Mouse (Mus musculus) gastrocnemius, postnatal 25 days (tissue): ENCODE measurements around the gene 1700029I15Rik. TPM values are rescaled to one million over a fixed set of nuclear protein-coding genes. Genes with fewer than 3 reads are reported as not detected.

Source experiments
- DNase-seq: peaks from one replicate; pipeline ENCODE4 v3.0.0; 2022
- long read RNA-seq, 2 experiments: library from polyadenylated mRNA; stranded (forward); transcript quantifications; one replicate each; pipeline ENCODE4 v2.0.0; 2021
- total RNA-seq, 2 experiments: library from RNA; stranded (reverse); gene quantifications; 1 replicate in 1 of 2; 2 replicates in 1 of 2; pipeline ENCODE4 v1.2.3; 2021

The 1700029I15Rik gene
- 1 to 10 TPM in 1 of 2 experiments, under 1 TPM in 1; 0.87 to 1.0 TPM for total RNA-seq
- long read RNA-seq, experiment 1 = 0 reads
- long read RNA-seq, experiment 2 = 0 reads

DNA sequence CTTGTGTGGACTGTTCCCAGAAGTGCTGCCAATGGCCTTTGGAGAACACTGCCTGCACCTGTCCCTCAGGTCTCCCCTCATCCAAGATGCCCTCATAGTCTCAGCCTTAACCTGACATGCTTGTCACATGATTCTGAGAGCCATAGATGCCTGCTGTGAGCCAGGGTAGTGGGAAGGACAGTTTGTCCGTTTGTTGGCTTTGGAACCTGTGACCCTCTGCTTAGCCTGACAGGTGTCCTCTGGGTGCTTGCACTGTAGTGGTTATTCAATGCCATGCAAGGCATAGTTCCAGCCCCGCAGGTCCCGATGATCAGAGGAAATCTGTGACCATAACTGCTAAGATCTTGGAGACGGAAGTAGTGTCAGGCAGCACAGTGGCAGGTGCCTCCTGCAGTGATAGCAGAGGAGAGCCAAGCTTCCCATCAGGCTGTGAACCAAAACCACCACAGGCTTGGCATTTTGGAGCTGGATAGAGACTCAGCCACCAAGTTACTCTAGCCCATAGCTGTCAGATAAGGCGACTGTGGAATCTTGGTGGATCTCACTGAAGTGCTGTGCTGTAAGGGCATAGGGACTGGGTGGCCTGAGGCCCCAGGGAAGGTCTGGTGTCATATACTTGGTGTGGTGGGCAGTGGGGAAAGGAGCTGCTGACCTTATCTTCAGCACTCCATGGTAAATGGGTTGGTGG, at the start of gene 1700029I15Rik:
Gene 1700029I15Rik, plus strand, starts transcription at position 638 of the 688 bp plus-strand sequence.
- no peak for DNase-seq

DNA sequence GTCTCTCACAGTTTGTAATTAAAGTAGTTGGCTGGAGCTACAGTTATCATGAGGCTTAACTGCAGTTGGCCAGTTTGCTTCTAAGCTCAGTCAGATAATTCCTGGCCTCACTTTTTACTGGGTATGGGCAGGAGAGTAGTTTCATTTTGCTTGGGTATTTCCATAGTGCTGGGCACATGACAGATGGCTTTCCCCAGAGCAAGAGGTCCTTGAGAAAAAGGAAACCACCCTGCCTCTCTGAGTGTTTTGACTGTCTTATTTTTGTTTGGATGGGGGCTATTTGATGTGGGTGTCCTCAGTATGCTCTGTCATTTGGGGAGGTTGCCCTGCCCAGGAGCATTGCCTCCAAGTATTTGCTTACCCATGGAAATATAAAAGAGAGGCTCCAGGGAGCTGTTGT, 39.9 kb upstream of the 1700029I15Rik start:
- no peak for DNase-seq

DNA sequence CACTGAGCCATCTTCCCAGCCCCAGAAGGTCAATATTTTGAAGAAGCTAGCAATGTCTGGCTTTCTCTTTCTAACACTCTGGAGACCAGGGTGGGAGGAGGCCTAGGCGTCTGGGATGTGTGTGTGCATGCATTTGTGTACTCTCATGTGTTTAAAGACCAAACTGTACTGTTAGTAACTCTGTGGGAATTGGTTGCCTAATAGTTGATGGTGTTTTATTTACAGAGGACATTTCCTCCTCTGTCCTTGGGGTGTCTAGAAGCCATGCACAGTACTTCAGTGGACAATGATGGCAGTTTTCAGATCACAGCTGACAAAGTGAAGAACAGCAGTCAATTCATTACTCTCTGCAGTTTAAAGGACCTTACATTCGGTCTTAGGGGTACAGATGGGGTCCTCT, 35.1 kb upstream of the 1700029I15Rik start:
- no peak for DNase-seq

DNA sequence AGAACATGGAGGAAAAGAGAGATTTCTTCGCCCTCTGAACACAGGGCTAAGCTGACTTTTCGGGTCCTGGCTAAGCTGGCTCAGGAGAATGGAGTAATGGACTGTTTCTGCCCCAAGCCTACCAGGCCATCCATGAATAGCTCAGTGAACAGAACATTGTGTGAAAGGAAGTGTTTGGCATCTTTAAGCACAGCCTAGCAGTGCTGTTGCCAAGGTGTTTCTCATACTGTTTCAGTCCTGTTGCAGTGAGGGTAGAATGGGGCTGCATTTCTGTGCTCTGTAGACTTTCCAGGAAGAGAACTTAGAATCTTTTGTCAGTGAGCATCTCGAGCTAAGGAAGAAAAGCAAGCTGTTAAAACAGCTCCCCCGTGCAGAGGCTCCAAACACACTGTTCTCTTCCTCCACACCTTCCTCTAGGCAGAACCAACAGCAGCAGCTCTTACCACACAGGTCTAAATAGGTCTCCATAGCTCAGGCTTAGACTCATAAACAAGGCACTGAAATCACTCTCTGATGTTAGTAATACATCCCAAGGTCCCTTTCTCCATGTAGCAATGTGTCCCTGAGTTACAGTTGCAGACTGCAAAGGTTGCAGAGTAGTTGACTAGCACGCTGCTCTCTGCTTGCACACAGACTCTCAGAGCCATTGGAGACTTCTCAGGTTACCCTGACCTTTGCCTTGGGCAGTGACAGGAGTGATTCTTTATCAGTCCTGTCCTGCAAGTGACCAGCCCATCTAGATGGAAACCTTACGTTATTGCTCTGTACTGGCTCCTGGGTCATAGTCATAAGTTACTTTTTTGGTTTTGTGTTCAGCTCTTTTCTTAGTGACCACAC, 32.5 kb upstream of the 1700029I15Rik start:
- DNase-seq = no peak

DNA sequence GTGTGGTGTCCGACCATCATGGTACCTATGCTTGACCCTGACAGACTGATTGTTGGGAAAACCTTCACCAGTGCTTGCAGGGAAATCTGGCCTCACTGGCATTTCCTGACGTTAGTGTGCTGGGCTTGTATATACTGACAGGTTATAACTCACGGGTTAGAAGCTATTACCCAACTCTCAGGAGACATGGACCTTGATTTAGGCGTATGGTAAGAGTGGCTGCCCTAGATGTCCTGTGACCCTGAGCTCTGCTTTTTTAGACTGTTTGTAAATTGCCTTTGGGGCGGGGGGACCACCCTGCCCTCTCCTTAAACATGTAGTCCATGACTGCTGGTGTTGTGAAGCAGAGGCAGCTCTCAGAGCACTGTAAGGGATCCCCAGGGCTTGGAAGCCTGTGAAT, 31.7 kb upstream of the 1700029I15Rik start:
- no peak for DNase-seq

DNA sequence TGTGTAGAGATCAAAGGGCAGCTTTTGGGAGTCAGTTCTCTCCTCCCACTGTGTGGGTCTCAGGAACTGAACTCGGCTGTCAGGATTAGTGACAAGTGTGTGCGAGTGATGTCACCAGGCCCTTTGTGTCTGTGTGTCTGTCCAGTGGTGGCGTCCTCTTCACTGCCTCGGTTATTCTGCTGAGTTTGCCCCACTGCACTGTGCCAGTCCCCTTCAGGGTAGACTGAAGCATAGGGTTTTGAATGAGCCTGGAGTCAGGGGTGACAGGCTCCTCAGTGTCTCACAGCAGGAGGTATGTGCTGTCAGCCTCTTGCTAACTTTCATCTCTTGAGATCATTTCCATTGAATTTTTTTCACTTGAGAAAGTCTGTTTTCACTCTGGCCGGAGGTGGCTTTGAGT, 28.9 kb upstream of the 1700029I15Rik start:
- no peak for DNase-seq

DNA sequence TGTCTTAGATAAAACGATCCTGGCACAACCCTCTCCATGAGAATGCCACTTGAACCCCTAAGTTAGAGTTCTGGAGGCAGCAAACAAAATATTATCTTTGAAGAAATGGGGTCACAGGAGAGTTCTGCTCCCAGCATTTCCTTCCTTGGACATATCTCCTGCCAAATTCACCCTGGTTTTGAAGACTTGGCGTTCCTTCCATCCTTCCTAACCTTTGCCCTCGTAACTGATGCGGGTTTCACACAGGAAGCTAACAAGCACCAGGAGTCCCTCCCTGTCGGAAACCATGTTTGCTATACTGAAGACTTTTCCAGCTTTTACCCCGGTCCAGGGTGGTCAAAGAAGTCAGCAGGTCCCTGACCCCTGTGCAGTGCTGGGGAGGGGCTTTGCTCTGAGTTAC, 28.1 kb upstream of the 1700029I15Rik start:
- no peak for DNase-seq

DNA sequence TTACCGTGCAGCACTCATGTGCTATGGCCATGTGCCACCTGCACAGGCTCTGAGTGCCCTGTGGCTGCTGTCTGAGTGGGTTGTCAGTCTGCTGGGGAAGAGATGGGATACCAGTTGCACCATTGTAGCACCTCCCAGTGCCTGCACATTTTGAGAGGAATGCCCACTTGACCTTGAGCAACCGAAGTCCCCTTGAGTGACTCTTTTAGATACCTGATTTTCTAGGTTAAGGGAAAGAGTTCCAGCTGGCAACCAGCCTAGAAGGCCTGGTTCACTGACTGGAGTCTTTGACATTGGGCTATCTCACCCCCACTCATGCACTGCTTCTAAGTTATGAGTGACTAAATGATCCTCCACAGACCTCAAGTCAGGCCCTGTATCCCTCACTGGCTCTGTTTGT, 23.0 kb upstream of the 1700029I15Rik start:
- DNase-seq = no peak

DNA sequence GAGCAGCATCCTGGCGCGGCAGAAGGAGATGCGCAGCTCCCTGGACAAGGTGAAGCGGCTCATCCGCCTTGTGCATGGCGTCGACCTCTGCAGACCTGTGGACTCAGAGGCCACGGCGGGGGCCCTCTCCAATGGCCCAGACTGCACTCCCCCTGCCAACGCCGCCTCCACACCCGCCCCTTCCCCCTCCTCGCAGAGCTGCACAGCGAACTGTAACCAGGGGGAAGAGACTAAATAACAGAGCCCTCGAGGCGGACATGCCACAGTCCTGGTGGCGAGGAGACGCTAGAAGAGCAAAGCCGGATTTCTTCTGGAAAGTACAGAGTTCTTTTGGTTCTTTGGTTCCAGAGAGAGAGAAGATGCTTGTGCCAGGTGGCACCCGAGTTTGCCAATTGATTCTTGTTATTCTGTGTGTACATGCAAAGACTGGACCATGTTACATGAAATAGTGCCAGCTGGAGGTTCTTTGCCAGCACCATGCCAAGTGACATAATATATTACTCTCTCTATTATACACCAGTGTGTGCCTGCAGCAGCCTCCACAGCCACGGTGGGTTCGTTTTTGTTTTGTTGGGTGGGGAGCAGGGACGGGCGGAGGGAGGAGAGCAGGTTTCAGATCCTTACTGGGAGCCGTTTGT, 22.0 kb upstream of the 1700029I15Rik start:
- DNase-seq = no peak

DNA sequence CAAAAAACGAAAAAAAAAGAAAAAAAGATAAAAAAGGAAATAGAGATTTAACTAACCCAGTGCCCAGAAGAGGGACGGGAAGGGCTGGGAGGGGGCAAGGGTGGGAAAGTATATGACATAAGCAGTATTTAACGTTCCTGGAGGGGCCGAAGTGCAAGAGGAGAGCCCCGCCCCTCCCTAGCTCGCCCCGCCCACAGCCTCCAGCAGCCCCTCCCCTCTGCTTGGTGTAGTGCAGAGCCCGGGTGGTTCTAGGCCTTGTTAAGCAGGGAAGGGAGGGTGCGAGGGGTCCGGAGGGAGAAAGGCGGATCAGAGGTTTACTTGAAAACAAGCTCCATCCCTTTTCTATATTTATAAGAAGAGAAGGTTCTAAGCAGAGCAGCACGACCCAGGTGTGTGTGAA, 21.4 kb upstream of the 1700029I15Rik start:
- no peak for DNase-seq

DNA sequence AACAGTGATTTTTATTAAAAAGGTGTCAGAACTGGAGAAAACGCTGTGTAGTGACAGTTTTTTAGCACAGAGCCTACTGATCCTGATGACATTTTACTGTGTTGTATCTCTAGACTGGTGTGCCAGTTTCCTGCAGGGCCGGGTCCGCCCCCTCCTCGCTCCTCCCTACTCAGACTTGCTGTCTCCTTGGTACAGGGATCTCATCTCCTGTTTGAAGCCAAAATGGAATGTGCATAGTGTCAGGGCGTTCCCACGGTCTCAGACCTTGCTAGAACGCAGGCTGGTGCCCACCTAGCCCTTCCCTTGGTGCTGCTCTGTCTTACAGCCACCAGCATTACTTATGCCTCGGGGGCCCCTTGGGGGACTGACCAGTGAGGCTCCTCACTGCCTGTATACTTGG, 20.5 kb upstream of the 1700029I15Rik start:
- no peak for DNase-seq

DNA sequence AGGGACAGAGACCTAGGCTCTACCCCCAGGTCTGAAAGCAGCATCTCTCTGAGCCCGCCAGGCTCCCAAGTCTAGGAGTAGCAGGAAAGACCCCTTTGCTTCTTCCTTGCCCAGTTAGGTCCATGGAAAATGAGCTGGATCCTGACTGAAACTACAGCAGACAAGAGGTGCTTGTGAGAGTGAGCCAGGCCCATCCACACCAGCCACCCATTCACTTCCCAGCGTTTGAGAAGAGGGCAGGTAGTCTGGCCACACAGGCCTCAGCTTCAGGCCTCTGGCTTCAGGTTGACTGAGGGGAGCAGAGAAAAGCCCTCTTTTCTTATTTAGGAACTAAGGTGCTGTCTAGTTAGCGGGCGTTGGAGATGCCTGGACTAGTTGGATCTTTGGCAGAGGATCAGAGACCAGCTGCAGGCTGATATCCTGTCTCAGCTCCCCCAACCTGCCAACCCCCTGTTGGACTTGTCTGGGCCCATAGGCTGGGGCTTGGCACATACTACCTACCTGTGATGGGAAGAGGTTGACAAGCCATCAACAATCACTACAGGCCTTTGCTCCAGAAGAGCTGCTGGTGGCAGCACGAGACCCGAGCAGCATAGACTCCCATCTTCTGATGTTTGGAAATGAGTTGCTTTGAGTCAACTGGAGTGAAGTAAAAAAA, 19.6 kb upstream of the 1700029I15Rik start:
- no peak for DNase-seq

DNA sequence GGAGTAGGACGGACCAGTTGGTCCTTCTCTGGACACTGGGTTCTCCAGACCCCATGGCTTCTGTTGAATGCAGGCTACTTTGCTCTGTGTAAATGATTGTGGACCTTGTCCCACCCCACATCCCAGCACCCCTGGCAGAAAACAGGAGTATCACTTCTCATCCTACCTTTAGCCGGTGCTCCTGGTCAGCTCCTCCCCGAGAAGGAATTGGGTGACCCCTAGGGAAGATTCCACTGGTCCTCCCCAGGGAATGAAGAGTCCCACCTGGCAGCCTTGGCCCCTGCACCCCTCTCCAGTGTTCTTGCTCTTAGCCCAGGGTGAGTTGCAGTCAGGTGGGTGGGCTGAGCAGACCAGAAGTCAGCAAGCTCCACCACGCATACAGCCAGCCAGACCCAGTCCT, 18.3 kb upstream of the 1700029I15Rik start:
- DNase-seq = no peak

DNA sequence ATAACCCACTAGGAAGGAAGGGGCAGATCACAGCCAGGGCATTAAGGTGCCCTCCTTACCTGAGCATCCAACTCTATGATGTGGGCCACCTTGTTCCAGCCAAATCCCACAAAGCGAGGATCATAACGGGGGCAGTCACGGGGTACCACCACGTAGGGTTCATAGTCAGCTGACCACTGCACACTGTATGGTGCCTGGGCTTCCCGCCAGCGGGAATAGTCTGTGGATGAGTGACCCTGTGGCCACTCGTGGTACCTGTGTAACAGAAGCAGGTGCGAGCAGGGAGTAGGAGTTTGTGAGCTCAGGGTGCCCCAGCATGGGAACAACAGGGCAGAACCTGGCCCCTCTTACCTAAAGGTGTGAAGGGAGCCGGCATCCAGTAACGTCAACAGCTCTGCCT, 16.8 kb upstream of the 1700029I15Rik start:
- DNase-seq = no peak

DNA sequence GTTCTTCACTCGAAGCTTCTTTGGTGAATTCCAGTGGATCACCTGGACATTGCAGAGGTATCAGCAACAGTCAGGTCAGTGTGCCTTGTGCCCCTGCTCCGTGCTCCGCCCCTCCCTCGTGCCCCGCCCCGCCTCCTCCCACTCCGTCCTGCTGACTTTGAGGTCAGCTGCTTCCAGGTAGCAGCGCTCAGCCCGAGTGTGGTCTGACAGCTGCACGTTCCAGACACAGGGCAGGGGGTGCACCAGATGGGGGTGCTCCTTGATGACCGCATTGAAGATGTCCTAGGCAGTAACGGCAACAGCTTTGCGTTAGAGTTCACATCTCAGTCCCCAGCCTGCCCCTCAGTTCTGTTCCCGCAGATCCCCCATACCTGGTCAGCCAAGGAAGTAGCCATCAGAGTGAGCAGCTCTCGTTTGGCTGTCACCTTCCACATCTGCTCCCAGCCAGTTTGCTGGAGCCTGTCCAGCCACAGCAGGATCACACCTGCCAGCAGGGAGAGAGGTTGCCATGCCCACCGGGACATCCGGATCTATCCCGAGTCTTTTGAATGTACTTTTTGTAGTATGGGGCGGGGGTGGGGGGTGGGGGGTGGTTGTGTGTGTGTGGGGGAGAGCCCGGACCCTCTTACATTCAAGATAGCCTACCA, 14.8 kb upstream of the 1700029I15Rik start:
- no peak for DNase-seq

DNA sequence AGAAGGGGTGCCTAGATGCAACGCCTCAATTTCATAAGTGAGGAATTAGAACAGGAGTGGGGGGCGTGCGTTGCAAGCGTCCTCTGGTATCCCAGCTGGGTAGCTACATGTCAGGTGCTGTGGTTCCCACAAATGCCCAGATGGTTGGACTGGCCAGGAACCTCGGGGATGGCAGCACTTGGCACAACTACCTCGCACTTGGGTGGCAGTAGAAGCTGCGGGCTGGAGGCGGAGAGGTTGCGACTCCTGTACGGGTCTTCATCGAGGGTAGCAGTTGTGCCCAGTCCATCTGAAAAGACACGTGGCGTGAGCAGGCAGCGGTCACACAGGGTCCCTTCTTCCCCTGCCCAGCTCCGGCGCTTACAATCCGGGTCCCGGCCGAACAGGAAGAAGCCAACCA, 12.0 kb upstream of the 1700029I15Rik start:
- DNase-seq = no peak

DNA sequence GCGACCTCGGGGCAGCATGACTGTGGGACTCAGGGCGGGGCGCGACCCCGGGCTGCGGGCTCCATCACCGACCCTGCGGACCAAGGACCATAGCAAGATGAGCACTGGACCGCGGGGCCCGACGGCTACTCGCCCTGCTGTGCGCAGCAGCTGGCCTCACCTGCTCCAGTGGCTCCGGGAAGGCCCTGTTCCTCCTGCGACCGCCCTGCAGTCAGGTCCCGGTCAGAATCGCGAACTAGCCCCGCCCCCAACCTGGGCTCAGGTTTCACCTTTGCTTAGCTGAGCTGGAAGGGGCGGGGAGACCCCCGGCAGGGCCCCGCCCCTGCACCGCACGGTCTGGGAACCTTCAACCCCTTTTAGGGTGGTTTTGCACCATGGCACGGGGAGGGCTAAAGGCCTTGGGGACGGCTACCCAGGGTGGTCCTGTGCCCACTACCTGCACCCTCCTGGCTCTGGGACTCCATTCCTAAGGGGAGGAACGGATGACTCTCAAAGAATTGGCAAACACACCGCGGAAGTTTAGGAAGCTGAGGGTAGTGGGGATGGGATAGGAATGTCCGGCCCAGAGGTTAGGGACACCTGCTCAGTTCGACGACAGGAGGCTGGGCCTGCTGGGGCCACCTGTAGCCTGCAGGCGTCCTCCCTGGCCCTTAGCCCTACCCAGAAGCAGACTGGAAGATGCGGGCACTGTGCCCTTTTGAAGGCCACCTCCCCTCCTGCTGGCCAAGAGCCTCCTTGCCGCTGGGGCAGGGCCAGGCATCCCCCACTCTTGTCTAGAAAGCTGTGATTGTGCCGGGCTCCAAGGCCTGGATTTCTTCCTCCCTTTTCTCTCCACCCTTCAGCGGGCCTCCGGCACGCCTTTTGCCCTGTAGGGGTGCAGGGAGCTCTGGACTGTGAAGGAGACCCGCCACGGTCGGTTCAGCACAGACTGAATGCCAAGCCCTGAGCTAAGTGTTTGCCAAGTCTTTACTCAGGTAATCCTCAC, 11.2 kb upstream of the 1700029I15Rik start:
- DNase-seq = no peak

DNA sequence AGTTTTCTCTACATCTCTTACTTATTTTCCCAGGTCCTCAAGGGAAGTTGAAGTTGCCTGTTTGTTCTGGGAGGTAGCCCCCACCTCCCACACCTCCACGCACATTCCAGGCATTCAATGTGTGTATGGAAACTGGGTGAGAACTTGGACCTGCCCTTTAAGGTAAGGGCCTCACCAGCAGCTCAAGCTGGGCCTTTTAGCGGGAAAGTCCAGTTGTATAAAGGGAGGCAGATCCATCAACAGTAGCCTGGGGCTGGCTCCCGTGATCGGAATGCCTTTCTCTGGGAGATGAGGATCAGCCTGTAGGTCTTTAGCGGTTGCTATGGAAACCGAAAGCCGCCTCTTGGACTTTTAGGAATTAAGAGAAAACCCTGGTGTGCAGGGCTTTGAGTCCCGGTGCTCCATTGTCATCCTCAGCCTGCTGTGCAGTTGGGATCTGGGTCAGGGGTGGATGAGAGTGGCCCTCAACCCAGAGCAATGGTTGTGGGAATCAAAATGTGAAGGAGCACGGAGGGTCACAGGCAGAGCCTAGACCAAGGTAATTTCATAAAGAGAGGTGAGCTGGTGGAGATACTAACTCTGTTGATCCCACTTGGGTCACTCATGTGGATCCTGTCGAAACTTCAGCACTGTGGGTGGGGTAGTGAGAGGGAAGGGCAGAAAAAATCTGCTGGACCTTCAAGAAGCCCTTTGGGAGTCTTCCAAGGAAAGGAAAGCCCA, 10.2 kb upstream of the 1700029I15Rik start:
- no peak for DNase-seq

DNA sequence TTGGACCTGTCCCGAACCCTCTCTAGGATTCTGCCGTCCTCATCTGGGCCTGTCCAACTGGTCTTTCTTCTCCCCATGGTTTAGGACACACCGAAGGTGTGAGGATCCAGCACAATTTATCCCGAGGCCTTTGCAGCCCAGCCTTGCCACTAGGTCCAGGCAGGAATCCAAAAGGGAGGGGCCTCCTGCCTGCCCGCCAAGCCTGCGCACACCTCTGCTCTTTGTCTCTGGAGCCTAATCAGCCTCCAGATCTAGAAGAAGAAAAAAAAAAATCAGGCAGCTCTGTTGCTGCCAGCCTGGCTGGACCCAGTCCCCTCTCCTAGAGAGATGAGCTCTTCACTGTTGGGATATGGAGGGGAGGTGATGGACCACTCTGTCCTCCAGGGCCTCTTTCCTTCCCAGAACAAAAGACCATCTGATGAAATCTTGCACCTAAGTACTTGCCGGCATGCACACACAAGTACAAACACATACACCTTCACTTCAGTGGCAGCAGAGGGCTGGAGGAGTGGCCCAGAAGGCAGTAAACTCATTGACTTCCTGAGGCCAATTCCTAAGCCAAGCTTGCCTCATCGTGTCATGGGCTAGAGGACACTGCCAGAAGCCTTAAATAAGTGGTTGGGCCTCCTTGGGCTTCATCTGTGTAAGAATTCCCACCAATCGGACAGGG, 9.4 kb upstream of the 1700029I15Rik start:
- DNase-seq = no peak

DNA sequence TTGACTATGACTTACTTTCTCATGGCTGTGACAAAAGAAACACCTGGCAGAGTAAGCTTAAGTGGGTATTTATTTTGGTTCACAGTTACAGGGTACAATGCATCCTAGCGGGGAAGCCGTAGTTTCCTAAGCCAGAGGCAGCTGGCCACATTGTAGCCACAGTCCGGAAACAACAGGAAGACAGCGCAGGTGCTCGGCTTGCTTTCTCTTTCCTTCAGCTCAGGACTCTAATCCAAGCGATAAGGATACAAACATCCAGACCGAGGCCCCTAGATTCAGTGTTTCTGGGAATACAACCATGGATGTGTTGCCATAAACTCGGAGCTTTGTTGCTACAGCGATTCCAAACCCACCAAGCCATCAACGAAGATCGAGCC, 8.9 kb upstream of the 1700029I15Rik start:
- no peak for DNase-seq
